Mouse (Mus musculus): ENCODE measurements at regions not wholly inside any gene's neighbourhood (a gene's known extent, or its start where the extent isn't known, plus 50 kb on each side); places are given as distances from the start of the nearest gene placed in this dataset.

DNA sequence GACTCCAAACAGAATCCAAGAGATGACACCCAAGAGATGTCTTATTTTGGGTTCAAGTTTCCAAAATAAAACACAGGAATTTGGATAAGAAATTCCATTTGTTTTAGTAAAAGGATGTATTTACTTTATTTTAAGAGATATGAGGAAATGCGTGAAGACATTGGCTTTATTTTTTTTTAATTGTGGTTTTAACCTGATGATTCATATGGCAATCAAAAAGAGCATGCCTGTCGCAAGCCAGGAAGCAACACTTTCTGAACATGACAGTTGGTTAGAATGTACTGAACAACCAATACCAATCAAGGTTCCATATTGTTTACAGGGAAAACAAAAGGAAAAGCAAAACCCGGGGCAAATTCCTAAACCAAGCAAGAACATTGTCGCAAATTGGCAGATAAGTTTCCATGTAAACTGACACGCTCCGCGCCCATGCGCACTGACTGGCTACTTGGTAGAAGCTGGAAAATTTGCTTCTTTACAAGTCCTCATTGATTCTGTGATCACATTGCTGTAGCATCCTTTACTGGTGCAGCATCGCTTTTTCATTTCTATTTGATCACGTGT is 181.4 kb upstream of the BC052040 start:
- DNase-seq (ENCODE audit: extremely low spot score, low read depth, low spot score): no peak

GRCm38 (mm10) chr2:115402246-115402645 is 179.3 kb upstream of the BC052040 start:
- no peak for DNase-seq (ENCODE audit: extremely low spot score, low read depth, low spot score)

DNA sequence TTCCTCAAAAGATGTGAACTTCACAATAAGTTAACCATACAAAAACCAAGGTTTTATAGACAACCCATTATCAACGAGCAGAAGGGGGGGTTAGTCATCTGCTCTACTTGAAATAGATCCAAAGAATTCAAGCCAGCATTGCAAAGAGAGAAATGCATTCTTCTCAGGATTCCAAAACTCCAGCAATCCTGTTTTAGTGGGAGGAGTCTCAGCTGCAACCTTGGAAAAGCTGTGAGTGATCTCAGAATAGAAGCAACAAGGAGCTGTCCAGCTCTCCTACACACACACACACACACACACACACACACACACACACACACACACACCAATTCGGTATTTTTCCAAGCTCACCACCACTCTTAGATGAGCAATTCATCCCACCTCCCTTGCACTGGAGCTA is 149.0 kb upstream of the BC052040 start:
- DNase-seq (ENCODE audit: extremely low spot score, low read depth, low spot score): no peak

GRCm38 (mm10) chr2:115441100-115441499 is 140.4 kb upstream of the BC052040 start:
- DNase-seq (ENCODE audit: extremely low spot score, low read depth, low spot score): no peak

- no peak for DNase-seq (ENCODE audit: extremely low spot score, low read depth, low spot score)
Observed at GRCm38 (mm10) chr2:115449783-115450483, 131.6 kb upstream of the BC052040 start.

- no peak for DNase-seq (ENCODE audit: extremely low spot score, low read depth, low spot score)
Observed at GRCm38 (mm10) chr2:115455593-115455992, 125.9 kb upstream of the BC052040 start.

DNA sequence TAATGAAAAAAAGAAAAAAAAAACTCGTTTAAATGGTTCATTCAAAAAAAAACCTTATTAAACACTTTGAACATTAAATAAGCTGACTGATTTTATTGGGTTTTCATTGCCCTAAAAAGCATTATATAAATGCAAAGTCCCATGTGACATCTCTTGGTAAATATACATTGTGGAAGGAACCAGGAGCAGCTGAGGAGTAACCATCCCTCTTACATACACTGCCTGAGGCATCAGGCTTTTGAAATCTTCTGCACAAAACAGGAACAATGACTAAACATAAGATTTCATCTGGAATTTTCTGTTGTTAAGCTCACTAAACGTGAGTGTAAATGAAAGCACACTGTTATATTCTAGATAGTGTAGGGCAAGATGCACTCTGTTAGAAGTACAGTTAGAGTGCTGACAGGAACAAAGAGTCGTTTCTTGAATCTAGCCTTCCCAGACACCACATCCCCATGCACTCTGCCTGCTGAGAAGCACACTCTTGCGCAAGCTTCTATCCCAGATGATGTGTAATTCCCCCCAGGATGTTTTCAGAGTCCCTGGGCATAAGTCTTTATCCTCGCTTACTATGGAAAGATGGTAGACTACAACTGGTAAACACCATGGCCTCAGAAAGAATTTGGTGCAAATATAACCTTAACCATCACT is 125.0 kb upstream of the BC052040 start:
- no peak for DNase-seq (ENCODE audit: extremely low spot score, low read depth, low spot score)

- no peak for DNase-seq (ENCODE audit: extremely low spot score, low read depth, low spot score)
Observed at GRCm38 (mm10) chr2:115460028-115460881, 121.3 kb upstream of the BC052040 start.

GRCm38 (mm10) chr2:115460882-115461151 is 120.7 kb upstream of the BC052040 start:
- DNase-seq (ENCODE audit: extremely low spot score, low read depth, low spot score): no peak

DNA sequence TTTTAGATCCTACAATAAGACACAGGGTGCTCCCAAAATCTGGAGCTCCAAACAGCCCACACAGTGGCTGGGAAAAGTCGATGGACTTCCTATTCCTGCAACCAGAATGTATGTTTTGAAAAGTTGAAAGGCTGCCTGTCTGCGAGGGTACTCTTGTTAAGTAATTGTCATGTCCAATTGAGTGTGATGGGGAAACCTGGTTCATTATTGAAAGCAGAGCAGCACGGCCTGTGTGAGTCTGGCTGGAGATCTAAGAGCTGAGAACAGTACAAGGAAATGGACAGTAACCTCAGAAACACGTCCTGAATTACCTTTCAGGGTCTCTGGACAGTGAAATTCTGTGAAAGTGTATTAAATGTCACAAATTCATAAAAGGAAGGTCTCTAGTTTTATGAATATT is 115.3 kb upstream of the BC052040 start:
- DNase-seq (ENCODE audit: extremely low spot score, low read depth, low spot score): no peak

- no peak for DNase-seq (ENCODE audit: extremely low spot score, low read depth, low spot score)
Observed at GRCm38 (mm10) chr2:115467107-115467745, 114.3 kb upstream of the BC052040 start.

DNA sequence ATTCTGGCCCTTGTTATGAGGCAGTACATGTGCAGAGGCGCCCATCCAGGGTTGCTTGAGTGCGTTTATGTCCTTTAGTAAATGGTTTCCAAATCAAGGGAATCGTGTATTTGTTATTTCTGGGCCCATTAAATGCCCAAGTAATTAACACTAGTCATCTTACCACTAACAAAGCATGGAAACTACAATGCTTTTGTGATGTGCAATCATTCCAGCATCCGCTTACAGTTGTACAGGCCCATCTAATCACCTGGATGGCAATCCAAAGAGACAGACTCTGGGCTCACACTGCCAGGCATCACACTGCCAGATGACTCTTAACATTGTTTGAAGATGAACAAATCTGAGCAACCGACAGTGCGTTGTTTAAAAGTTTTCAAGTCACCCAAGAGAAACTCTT is 113.6 kb upstream of the BC052040 start:
- DNase-seq (ENCODE audit: extremely low spot score, low read depth, low spot score): no peak

DNA sequence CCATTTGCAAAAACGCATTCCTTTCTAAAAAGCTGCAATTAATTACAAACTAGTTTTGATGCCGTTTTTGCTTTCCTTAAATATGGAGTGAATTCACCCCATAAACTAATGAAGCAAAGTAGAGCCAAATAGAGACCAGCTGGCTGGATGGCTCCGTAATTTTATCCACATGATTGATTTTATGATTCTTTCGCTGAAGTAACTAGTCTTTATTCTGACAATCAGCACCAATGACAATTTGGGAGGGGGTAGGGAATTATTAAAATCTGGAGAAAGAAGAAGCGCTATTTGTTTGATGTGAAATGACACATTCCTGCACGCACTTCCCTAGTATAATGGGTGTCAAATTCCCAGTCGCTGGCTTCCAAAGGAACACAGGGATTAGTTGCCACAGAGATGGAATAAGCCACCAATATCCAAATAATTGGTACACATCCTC is 113.0 kb upstream of the BC052040 start:
- no peak for DNase-seq (ENCODE audit: extremely low spot score, low read depth, low spot score)

GRCm38 (mm10) chr2:115469165-115469821 is 112.2 kb upstream of the BC052040 start:
- DNase-seq (ENCODE audit: extremely low spot score, low read depth, low spot score): no peak

GRCm38 (mm10) chr2:115472393-115472792 is 109.1 kb upstream of the BC052040 start:
- DNase-seq (ENCODE audit: extremely low spot score, low read depth, low spot score): no peak

DNA sequence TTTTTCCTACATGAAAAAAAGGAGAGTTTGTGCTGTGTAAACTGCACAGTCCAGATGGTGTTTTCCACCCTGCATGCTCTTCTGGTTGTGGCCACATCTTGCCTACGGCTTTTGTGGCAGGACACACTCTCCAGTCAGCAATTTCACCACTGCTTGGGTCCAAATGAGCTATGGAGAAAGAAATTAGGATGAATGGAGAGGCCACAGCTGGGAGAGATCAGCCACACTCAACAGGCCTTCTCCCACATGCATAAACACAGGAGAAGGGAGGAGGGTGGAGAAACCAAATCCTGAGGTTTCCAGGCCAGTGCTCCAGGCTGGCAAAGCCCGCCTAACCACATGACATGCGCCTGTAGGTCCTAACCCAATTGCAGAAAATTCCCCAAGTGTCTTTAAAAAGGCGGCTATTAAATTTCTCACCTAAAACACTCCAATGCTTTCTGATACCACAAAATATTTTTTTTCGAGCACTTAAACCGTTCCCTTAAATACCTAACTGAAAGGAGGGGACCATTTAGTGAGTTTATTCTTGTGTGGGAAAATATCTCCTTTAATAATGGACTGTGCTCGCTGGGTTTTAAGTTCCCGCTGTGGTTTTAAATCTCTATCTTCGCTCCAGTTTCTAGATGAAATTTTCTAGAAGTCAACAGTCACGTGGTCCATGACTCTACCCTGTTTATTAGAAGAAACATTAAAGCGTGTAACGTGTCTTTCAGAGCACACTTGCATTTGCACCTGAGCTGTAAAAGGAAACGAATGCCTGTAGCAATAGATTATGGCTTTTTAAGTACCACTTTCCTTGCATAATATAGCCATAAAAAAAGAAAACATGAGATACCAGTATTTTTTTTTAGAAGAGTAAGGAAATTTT is 97.9 kb upstream of the BC052040 start:
- no peak for DNase-seq (ENCODE audit: extremely low spot score, low read depth, low spot score)

GRCm38 (mm10) chr2:115488465-115488864 is 93.1 kb upstream of the BC052040 start:
- DNase-seq (ENCODE audit: extremely low spot score, low read depth, low spot score): no peak

GRCm38 (mm10) chr2:115493020-115493419 is 88.5 kb upstream of the BC052040 start:
- no peak for DNase-seq (ENCODE audit: extremely low spot score, low read depth, low spot score)

GRCm38 (mm10) chr2:115499904-115500303 is 81.6 kb upstream of the BC052040 start:
- no peak for DNase-seq (ENCODE audit: extremely low spot score, low read depth, low spot score)

DNA sequence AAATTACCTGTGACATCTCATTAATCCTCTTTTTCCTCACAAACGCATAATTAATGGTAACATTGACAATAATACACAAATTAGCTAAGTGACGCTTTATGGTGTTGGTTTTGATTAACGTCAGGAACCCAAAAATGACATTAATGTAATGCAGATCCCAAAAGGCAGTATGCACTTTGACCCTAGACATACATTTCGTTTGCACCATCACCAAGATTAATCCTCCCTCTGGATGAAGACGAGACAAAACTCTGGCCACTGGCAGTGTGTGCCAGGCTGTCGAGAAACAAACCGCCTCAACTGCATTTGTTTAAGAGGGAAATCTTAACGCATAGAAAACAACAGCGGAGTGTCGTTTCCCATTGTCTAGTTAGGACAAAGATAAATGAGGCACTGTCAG is 72.0 kb upstream of the BC052040 start:
- DNase-seq (ENCODE audit: extremely low spot score, low read depth, low spot score): no peak
